Mouse (Mus musculus) midbrain, postnatal 0 days (tissue): ENCODE results near the gene Smim17. TPM values are rescaled to one million over a fixed set of nuclear protein-coding genes. Genes with fewer than 3 reads are reported as not detected.

ENCODE experiments used
- ATAC-seq: fragments of 200-750 bp; cut with Nextera tagmentation; 2 replicates; pipeline ENCODE4 v1.8.0; 2017; ENCODE audit warnings: moderate number of reproducible peaks, mild to moderate bottlenecking, moderate TSS enrichment, moderate library complexity; ENCODE audit not compliant: low FRiP score
- DNase-seq: peaks from one replicate; pipeline ENCODE4 v3.0.0-alpha.2; 2015; ENCODE audit warnings: low spot score
- H3K27ac ChIP-seq: fragments of 300-500 bp; sonication (generic); 2 replicates; pipeline ENCODE4 v1.5.1; 2014; ENCODE audit warnings: low read depth, mild to moderate bottlenecking, low read length, mixed read lengths
- H3K27me3 ChIP-seq: fragments of 300-500 bp; sonication (generic); 2 replicates; pipeline ENCODE4 v1.6.1; 2014; ENCODE audit warnings: low read length, control low read depth, mixed read lengths; ENCODE audit not compliant: insufficient read depth
- H3K36me3 ChIP-seq: fragments of 300-500 bp; sonication (generic); 2 replicates; pipeline ENCODE4 v1.6.1; 2014; ENCODE audit warnings: low read length, control low read depth, mixed read lengths; ENCODE audit not compliant: insufficient read depth
- H3K4me1 ChIP-seq: fragments of 300-500 bp; sonication (generic); 2 replicates; pipeline ENCODE4 v1.6.1; 2014; ENCODE audit warnings: mild to moderate bottlenecking, control low read depth, antibody characterized with exemption, low read length, mixed read lengths; ENCODE audit not compliant: insufficient read depth
- H3K4me2 ChIP-seq: fragments of 300-500 bp; sonication (generic); 2 replicates; pipeline ENCODE4 v1.6.1; 2014; ENCODE audit warnings: low read depth, mild to moderate bottlenecking, low read length, mixed read lengths; ENCODE audit not compliant: poor library complexity, severe bottlenecking
- H3K4me3 ChIP-seq: fragments of 300-500 bp; sonication (generic); 2 replicates; pipeline ENCODE4 v1.5.1; 2014; ENCODE audit warnings: low read depth, mild to moderate bottlenecking, low read length, moderate library complexity
- H3K9ac ChIP-seq: fragments of 300-500 bp; sonication (generic); replicated peaks from 2 replicates; pipeline ENCODE4 v1.6.1; 2014; ENCODE audit warnings: mild to moderate bottlenecking, low read length, moderate library complexity, mixed read lengths; ENCODE audit not compliant: poor library complexity, severe bottlenecking
- H3K9me3 ChIP-seq: fragments of 300-500 bp; sonication (generic); 2 replicates; pipeline ENCODE4 v1.6.1; 2016; ENCODE audit warnings: low read length, control low read depth
- CTCF ChIP-seq: IDR thresholded peaks from 2 replicates; pipeline ENCODE4 v1.5.1; 2016; ENCODE audit warnings: antibody characterized with exemption, mild to moderate bottlenecking
- WGBS: fragments of 180-500 bp; shearing (Covaris S2); extraction: QIAGEN DNeasy Blood & Tissue Kit; methylation state at CpG from one replicate; pipeline ENCODE4 v1.1.7; 2014; 5-methylcytosine and 5-hydroxymethylcytosine counted together
- polyA plus RNA-seq: library from polyadenylated mRNA; unstranded; fragments of >200 nt; fragmentation: Nextera tagmentation; extraction: Ambion mirVana; gene quantifications from 2 replicates; pipeline ENCODE4 v1.2.1, GENCODE M21; 2015
- total RNA-seq: library from RNA; depleted of rRNA; stranded (reverse); fragments of >200 nt; gene quantifications from 2 replicates; pipeline ENCODE4 v1.2.3, GENCODE M21; 2014; rRNA removed

The Smim17 gene
- total RNA-seq (19.6 and 21.8 TPM in 2 replicates), polyA plus RNA-seq (6.3 and 7.4 TPM in 2 replicates)

DNA sequence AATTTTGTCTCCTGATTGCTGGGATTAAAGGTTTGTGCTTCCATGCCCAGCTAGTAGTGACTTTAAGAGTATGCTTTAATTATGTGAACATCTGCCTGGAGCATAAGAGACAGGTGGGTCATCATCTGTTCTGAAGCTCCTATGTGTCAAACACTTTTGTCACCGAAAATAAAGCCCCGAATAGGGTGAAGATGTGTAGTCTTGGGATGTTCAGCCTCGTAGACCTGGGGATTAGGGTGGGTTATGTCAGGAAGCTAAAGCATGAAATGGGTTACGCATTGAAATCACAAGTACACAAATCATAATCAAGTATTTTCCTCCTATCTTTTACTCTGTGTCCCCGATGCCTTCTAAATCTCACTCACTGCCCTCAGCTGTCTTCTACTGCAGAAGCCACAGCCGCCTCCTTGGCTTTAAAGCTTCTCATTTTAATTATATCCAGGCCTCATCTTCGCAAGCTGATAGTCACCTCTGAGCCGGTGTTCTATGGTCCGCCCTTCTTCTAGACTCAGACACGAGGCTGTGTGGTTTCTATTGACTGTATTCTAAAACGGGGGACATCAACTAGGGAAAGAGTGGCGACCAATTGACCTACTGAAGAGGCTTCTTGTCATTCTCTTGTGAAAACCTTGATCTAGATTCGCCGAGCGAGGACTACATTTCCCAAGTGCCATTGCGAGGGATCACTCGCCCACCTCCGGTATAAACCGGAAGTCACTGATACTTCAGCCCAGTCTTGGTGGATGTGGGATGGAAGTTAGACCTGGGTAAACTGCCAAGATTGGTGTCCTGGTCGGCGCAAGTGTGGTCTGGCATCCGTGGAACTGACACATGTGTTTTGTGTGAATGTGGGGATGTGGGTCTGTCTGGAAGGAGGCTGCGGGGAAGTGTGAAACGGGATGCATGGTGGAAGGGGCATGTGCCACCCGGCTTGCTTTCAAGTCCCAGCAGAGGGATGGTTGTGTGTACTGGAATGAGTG lies at the start of gene Smim17:
Smim17 (plus strand) TSS at position 720 of the 980 bp plus-strand sequence.
- Histone ChIP-seq H3K27ac (peak within 1 kb of the TSS; percentile 57), H3K9me3 (no peaks in the 10 kb centered on the region), H3K36me3 (peaks cover 17% of the 10 kb centered on the region; the same call in 1 of the 2 replicates), H3K4me2 (peak within 1 kb of the TSS; percentile 75), H3K27me3 (no peaks in the 10 kb centered on the region), H3K9ac (peak within 1 kb of the TSS; percentile 59; the same call in 1 of the 2 replicates), H3K4me3 (peak within 1 kb of the TSS; percentile 45), H3K4me1 (no peaks in the 10 kb centered on the region; the same call in 1 of the 2 replicates)
- peak; percentile 92 for ATAC-seq
- TF ChIP-seq CTCF, result no peak
- 25% methylated on average over 25 of the region's 25 CpGs for WGBS
- peak; percentile 80 for DNase-seq

DNA sequence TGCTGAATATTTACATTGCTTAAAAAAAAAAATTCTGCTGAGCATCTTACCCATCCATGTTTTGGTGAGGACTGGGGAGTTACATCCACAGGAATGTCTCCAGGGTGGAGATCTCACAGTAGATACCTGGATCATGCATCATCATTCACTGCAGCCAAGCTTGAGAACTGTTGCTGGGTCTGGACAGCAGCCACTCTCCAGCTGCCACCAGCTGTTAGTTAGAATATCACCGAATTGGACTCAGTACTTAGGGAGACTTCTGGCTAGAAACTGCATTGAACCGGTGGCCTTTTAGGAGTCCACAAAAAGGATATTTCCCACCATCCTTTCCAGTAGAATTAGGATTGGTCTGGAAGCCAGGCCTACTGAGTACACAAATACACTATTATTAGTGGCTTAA lies 40.4 kb upstream of the Smim17 start:
- ATAC-seq (no peak), DNase-seq (no peak)
- Histone ChIP-seq H3K9me3 (no peaks in the 10 kb centered on the region), H3K4me1 (no peaks in the 10 kb centered on the region), H3K27me3 (no peaks in the 10 kb centered on the region), H3K9ac (no peak overlapping the region), H3K4me3 (no peak overlapping the region), H3K4me2 (no peak overlapping the region), H3K36me3 (peaks cover 17% of the 10 kb centered on the region), H3K27ac (no peak overlapping the region)
- TF ChIP-seq CTCF, result no peak
- WGBS, result 67% methylated on average over 2 of the region's 2 CpGs

DNA sequence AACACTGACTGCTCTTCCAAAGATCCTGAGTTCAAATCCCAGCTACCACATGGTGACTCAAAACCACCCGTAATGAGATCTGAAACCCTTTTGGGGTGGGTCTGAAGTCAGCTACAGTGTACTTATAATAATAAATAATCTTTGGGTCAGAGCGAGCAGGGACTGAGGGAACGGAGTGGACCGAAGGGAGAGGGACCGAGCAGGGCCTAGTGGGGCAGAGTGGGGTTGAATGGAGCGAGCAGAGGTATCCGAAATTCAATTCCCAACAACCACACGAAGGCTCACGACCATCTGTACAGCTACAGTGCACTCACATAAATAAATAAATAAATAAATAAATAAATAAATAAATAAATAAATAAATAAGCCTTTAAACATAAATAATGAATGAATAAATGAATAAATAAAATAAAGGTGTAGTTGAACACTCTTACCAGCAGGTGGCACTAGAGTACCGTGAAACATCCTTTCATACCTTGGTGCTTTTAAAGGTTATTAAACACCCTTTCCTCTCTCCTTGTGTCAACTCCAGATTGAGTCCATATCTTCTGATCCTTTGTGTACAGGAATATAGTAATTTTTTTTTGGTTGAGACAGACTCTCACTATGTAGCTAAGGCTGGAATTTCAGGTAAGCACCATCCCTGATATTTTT lies 39.5 kb upstream of the Smim17 start:
- Histone ChIP-seq H3K36me3 (peaks cover 8% of the 10 kb centered on the region; the same call in 1 of the 2 replicates), H3K27me3 (no peaks in the 10 kb centered on the region), H3K9ac (no peak overlapping the region), H3K4me3 (no peak overlapping the region), H3K9me3 (no peaks in the 10 kb centered on the region), H3K4me1 (no peaks in the 10 kb centered on the region), H3K27ac (no peak overlapping the region), H3K4me2 (no peak overlapping the region)
- 48% methylated on average over 10 of the region's 10 CpGs for WGBS
- peak; percentile 90 for DNase-seq
- TF ChIP-seq CTCF, result peak; percentile 83
- no peak for ATAC-seq

DNA sequence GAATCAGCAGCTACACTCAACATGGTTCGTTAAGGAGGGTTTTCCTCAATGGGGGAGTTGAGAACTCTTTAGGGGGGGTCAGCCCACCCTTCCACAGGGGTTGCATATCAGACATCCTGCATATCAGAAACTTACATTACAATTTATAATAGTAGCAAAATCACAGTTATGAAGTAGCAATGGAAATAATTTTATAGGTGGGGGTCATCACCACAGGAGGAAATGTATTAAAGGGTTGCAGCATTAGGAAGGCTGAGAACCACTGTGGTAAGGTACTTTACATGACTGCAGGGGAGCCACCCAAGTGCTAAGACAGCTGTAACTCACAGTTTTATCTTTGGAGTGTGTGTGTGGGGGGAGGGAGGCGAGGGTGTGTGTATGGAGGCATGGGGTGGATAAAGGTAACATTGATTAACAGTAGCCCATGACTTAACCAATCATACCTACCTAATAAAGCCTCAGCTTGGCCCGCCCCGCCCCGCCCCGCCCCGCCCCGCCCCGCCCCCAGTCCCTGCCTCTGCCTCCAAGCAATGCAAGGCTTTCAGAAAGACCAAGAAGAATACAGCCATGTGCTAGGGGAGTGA lies 37.9 kb upstream of the Smim17 start:
- Histone ChIP-seq H3K27me3 (no peaks in the 10 kb centered on the region), H3K27ac (no peak overlapping the region), H3K9ac (no peak overlapping the region), H3K4me2 (no peak overlapping the region), H3K4me3 (no peak overlapping the region), H3K9me3 (no peaks in the 10 kb centered on the region), H3K36me3 (no peaks in the 10 kb centered on the region), H3K4me1 (no peaks in the 10 kb centered on the region)
- whole genome bisulfite sequencing, result 17% methylated on average over 9 of the region's 9 CpGs
- ATAC-seq (no peak), DNase-seq (no peak)
- no peak for TF ChIP-seq CTCF

DNA sequence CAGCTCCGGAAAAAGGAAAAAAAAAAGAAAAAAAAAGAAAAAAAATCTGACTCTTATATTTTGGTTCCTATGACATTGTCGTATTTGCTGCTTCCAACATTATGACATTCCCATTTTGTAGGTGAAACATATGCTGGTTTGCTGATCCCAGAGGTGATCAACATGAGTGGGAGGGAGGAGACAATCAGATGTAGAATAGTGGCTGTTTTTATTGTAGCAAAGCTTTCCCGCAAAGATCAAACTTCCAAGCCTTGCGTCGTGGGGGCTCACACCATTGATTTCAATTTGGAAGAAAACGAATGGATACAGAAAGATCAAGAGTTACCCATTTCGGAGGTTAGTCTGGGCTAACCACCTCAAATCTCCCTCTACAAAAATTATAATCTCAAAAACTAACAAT lies 36.8 kb upstream of the Smim17 start:
- no peaks in the 10 kb centered on the region for H3K36me3 ChIP-seq
- no peaks in the 10 kb centered on the region for H3K4me1 ChIP-seq
- H3K9me3 ChIP-seq, result no peaks in the 10 kb centered on the region
- ATAC-seq (no peak), DNase-seq (no peak)
- peak overlapping the region; percentile 63 for H3K4me2 ChIP-seq
- peak overlapping the region; percentile 93 for H3K27ac ChIP-seq
- H3K9ac ChIP-seq, result peak overlapping the region; percentile 68
- peak overlapping the region; percentile 48 for H3K4me3 ChIP-seq
- TF ChIP-seq CTCF, result no peak
- WGBS, result 22% methylated on average over 7 of the region's 7 CpGs
- no peaks in the 10 kb centered on the region for H3K27me3 ChIP-seq
